Mouse (Mus musculus) gastrocnemius, postnatal 14 days (tissue): ENCODE results near the gene Mrgprf. TPM values are rescaled to one million over a fixed set of nuclear protein-coding genes. Genes with fewer than 3 reads are reported as not detected.

ENCODE experiments used
- DNase-seq: peaks from one replicate; pipeline ENCODE4 v3.0.0; 2021; ENCODE audit warnings: mixed read lengths
- intact Hi-C: fragments of 180-260 bp; cut with DNase I; formaldehyde crosslinking; loops from one replicate; pipeline ENCODE4 v1.15.1; 2025; ENCODE audit warnings: low total_unique reads
- total RNA-seq, 2 experiments: library from RNA; stranded (reverse); gene quantifications; 2 replicates each; pipeline ENCODE4 v1.2.3; 2021

The Mrgprf gene
- total RNA-seq, 2 experiments from 2014 or later: 3.9 to 7.4 TPM

DNA sequence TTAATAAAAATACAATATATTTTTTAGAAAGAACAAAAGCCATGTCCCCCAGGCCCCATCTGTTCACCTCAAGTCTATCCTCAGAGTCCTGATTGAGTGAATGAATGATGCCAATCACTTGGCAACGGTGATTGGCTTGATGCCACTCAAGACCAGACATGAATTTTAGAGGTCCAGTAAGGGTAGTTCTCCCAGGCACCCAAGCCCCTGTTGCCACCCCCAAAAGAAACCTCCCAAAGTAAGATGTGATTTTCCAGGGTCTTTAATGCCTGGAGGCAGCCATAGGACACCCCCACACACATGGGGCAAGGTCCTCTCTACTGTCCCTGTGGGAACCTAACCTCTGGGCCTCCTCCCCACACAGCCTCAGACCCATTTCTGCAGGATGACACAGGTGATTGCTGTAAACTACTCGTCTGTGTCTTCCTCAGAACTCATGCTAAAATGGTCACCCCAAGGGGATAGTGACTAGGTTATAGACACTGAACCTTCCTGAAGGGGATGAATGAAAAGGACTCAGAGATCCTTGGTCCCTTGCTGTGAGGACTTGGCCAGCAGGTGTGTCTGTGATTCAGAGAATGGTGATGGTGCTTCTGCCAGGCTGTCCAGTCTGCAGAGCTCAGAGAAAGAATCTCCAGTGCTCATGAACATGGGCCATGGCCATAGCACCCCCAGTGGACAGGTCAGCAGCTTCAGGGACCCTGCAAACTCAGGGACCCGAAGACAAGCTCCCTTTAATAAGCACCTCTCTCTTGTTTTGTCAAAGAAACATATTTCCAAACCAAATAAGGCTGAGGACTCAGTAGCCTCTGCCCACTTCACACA is 1.8 kb upstream of the Mrgprf start:
- no peak for DNase-seq

DNA sequence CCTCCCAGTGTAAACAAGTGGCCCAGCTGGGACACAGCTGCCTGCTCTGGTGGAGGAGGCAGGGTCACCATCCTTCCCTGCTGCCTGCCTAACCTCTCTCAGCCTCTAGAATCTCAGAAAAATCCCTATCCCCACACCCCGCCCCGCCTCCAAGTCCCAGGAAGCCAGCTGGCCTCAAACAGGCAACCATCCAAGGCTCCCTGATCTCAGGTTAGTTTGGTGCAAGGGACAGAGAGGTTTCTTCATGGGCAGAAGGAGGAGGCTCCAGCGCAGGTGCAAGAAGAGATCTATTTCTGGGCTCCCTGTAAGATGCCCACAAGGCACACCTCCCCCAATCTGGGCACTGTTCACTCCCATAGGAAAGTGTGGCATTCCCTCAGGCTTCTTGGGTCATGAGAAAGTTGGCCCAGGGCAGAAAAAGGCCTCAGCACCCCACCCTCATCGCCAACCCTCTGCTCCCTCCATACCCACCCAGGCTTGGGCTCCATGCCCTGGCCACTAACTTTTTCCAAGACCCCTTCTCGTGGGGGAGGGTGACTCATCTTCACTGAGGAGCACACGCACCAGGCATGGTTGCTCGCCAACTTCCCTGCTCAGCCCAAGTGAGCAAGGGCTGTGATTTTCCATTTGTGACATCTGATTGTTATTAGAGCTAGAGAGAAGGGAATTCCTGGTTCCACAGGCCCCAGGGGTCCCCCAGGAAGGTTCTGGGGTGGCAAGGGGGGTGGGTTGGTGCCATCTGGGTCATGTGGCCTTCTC is 887 bp upstream of the Mrgprf start:
- peak; percentile 77 for DNase-seq
- intact Hi-C loops: no loop called here

More for the DNA sequence above, 1.8 kb upstream of the Mrgprf start:
- intact Hi-C loops: no loop called here

DNA sequence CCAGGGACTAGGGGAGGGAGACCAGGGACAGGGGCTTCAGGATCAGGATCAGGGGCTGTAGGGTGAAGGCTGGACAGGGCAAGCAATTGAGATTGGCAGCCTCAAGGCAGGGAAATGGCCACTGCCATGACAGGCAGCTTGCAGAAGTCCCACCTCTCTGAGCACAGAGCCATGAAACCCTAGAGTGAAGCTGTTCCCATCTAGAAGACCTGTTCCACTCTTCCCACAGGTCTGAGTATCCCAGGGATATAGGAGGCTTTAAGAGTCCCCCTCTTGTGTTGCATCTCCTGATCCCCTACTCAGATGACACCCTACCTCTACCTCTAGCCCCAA is 346 bp downstream of the Mrgprf start:
- intact Hi-C loops: no loop called here
- no peak for DNase-seq

DNA sequence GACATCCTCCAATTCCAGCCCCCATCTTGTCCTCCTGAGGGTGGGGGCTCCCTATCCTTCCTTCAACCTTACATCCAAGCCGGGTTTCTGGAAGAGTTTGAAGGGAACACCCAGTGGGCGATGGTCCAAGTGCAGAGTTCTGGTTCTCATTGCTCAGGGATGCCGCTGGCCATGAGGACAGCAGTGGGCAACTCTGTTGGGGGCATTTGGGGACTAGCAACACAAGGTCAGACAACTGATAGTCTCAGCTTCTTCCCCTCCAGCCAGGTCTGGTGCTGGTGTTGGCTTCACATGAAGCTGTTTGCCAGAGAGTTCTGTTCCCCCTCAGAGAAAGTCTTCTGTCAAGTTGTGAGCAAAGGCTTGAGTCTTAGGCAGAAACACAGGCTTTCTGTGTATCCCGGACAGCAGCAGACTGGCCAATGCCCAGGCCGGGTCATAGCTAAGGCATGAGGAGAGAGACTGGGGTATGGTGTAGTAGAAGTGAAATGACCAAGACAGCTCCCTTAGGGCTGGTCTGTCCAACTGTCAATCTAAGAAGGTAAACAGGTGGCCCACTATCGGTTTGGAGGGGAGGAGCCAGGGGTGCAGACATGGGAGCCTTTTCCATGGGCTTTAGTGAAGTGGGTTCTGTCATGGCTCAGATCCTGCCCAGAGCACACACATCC is 845 bp downstream of the Mrgprf start:
- peak; percentile 65 for DNase-seq
- intact Hi-C loops: no loop called here

DNA sequence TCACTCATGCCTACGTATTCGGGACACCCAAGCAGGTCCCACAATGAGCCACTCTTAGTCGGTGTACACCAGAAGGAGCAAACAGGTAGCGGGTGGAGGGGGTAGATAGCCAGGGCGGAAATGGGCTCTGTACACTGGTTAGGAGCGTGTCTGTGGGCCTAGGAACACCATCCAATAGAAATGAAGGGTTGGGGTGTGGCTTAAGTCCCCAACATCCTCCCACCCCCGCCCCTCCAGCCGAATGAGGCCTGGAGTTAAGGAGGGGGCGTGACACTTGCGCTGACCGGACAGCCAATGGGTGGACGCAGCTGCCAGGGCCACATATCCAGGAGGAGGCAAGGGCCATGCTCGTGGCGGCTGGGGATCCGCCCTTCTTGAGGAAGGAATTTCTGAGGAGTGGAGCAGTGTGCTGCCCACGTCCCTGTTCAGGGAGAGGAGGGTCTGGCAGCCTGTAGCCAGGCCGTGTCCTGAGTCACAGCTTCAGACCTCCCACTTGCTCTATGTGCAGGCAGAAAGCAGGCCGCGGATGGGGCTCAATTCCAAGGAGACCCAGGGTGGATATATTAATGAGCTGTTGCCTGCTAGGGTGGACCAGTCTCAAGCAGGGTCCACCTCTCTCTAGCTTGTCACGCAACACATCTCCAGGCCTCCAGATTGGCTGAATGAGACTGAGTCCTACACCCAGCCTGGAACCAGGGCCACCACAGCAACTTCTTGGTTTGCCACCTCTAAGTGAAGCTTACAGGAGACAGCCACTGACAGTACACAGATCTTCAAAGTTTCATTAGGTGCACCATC is 2.1 kb downstream of the Mrgprf start:
- peak; percentile 86 for DNase-seq
- intact Hi-C loops: no loop called here

DNA sequence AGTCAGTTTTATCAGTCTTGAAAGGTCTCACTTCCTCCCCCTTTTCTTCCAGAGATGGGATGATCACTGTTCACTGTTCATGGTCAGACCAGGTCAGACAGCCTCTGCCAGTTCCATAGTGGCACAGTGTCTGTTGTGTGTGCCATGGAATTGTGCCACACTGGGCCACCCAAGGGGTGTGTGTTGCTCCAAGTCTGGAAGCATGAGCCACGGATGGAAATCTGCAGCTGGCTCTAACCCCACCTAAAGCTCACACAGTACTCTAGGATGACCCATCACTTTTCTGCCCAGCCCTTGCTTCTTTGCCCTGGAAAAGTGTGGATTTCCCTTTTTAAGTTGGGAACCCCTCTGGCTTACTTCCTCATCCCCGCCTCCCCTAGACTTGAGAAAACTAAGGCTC is 3.5 kb downstream of the Mrgprf start:
- intact Hi-C loops: no loop called here
- DNase-seq: no peak

DNA sequence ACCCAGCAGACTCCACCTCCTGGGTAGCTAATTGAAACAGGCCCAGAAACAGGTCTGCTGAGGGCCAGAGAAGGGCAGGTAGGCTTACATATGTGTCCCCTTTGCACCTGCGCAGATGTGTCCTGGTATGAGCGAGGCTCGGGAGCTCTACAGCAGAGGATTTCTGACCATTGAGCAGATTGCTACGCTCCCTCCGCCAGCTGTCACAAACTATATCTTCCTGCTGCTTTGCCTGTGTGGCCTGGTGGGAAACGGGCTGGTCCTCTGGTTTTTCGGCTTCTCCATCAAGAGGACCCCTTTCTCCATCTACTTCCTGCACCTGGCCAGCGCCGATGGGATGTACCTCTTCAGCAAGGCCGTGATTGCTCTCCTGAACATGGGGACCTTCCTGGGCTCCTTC is 7.0 kb downstream of the Mrgprf start:
- DNase-seq: no peak
- intact Hi-C loops: no loop called here

DNA sequence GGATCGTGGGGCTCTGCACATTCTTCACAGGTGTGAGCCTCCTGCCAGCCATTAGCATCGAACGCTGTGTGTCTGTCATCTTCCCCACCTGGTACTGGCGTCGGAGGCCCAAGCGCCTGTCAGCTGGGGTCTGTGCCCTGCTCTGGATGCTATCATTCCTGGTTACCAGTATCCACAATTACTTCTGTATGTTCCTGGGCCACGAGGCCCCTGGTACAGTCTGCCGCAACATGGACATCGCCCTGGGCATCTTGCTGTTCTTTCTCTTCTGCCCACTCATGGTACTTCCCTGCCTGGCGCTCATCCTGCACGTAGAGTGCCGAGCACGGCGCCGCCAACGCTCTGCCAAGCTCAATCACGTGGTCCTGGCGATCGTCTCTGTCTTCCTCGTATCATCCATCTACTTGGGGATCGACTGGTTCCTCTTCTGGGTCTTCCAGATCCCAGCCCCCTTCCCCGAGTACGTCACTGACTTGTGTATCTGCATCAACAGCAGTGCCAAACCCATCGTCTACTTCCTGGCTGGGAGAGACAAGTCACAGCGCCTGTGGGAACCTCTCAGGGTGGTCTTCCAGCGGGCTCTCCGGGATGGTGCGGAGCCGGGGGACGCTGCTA is 7.5 kb downstream of the Mrgprf start:
- DNase-seq: no peak
- intact Hi-C loops: no loop called here

DNA sequence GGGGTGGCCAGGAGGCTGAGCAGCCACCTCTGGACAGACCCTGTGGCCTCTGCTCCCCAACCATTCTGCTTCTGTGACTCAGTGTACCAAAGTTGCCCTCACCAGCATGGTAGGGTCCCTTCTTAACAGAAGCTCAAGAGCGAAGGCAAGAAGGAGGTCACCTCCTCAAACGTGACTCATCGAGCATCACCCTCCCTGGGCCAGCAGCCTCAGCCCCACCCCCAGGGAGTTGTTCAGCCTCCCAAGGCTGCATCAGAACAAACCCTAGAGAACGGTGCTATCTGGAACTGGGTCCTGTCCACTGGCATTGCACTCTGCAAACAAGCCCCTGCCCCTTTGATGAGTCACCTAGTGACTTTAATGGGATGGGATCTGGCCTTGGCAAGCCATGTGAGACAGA is 8.2 kb downstream of the Mrgprf start:
- no peak for DNase-seq
- intact Hi-C loops: no loop called here

DNA sequence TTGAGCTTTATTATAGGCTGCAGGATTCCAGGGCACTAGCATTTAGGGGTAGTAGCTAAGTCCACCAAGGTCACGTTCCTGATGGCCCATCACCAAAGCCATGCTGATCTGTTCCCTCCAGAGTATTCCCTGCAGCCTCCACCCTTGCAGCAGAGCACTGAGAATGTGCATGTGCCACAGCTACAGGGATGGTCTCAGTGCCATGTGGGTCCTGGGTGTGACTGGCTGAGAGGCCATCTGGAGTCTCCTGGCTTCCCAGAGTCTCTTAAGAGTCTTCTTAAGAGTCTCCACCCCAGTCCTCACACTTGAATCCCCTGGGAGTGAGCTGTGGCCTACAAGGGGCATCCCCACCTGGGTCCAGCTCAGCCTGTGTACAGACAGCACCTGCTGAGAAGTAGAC is 9.2 kb downstream of the Mrgprf start:
- intact Hi-C loops: no loop called here
- DNase-seq: no peak

DNA sequence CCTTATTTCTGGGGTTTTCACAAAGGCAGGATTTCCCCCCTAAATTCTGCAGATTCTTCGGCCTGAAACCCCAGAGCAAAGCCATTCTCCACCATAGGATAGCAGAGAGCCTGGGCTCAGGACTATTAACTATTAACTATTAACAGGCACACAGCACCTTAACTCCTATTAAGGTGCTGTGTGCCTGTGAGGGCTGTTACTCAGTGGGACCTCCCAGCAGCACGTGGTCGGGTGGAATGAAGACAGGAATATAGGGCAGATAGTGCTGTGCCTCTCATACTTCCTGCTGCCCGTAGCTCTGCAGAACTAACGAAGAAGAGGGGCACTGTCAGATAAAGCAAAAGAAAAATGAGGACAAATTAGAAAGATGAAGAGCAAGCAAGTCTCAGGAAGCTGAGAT is 9.9 kb downstream of the Mrgprf start:
- intact Hi-C loops: no loop called here
- no peak for DNase-seq

DNA sequence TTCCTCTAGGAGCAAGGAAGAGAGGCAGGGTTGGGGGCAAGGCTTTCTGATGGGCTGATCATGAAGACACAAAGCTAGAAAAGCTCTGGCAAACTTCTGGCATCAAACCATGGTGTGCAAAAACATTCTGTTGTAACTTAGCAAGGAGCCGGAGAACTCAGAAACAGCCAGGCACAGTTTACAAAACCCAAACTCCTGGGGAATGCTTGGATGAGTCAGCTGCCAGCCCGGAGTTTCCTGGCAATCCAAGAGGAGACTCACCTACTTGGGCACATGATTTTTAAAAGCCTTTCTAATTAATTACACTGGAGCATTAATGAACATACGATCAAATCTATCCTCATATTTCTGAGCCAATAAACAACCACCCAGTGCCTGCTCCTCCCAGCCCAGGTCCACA is 11.5 kb downstream of the Mrgprf start:
- intact Hi-C loops: no loop called here
- DNase-seq: no peak

DNA sequence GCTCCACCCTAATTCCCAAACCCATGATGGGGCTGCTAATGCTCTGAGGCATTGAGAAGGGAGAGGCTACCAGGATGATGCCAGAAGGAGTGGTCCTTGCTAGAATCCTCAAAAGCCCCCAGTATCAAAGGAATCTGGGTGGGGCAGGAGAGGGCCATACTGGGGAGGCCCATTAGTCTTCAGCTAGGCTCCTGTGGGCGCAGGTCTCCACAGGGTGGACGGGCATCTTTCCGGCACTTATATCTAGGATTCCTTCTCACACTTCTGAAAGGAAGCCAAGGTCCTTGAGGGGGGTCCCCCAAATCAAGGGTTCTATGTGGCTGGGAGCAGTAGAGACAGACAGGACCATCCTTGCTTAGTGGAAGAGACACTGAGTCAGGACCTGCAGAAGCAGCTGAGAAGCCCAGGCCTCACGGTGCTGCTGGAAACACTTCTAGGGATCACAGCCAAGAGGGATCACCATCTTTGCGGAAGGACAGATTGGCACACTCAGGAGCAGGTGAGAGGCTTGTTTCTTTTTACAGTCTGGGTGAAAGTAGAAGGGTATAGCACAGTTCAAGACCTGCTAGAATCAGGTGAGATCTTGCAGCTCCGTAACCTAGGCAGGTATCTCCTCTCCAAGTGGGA is 14.3 kb downstream of the Mrgprf start, which contains the start of gene Mrgprd:
TSS of gene Mrgprd (plus strand) at position 51 of the 627 bp plus-strand sequence.
- intact Hi-C loops: no loop called here
- no peak for DNase-seq

DNA sequence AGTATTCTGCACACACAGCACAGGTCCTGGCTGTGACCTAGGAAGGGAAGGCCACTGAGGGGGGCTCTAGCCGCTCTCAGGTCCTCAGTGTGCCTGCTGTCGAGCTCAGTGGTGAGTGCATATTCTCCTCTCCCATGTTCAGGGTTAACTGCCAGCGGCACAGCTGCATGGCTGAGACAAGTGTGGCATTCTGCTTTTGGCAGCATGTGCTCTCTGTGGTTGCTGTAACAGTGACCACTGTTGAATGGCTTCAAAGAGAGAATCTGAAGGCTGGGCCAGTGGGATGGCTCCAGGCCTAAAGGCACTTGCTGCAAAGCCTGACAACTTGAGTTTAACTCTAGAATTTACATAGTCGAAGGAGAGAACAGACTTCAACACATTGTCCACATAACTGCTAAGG is 16.9 kb downstream of the Mrgprf start:
- intact Hi-C loops: no loop called here
- DNase-seq: peak; percentile 41

DNA sequence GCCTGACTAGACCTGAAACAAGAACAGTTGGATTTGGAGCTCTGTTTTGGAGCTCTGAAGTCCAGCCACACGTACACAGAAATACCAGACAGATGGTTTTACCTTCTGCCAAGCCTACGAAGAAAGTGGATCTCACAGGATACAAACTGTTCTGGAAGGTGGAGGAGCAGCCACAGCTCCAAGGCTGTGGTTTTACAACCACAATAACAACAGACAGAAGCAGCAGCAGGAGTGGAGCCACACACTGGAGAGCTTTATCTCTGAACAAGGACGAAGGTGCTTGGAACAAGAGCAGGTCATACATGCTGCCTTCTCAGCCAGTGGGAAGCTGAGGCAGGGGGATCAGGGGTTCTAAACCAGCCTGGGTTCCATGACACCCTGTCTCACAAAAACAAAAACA is 18.9 kb downstream of the Mrgprf start:
- intact Hi-C loops: no loop called here
- DNase-seq: no peak

DNA sequence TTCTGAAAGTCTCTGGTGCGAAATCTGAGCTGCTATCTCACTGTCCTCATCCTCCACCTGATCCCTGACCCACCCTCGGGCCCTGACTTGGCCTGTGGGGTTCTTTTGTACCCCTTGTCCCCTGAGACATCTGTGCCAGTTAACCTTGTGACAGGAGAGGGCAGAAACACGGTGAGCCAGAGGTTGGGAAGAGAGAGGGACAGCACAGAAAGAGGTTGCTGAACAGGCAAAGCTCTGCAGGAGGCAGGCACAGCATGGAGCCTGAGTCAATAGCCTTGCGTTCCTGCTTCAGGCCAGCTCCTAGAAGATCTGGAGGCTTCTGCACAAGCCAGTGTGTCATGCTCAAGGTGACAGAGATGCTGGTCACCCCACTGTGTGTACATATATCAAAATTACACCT is 23.0 kb downstream of the Mrgprf start:
- DNase-seq: no peak
- intact Hi-C loops: no loop called here

DNA sequence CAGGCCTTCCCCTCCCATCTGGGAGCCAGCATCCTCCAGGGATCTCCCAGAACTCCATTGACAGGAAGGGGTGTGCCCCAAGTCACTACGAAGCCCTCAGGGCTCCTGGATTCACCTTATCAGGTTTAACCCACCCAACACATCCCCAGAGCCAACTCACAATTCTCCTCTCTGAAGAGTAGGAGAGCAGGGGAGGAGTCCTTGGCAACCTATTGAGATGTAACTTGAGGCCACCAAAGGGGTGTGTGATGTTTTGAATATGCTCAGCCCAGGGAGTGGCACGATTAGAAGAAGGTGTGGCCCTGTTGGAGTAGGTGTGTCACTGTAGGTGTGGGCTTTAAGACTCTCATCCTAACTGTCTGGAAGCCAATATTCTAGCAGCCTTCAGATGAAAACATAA is 25.1 kb downstream of the Mrgprf start:
- intact Hi-C loops: no loop called here
- DNase-seq: no peak

DNA sequence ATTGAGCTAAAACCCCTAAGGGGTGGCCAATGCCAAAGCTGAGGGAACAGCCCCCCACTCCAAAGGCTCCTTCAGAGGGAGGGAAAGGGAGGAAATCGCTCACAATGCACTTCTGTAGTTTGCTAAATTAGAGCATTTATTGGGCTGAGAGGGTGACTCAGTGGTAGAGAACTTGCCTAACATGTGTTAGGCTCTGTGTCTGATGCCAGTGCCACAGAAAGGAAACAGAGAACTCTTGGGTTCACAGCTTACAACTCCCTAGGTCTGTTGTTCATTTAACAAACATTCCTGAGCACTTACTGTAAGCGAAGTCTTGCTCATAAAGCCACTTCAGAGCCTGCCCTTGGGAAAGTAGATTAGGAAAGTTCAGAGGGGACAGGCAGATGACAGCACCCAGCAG is 29.4 kb downstream of the Mrgprf start:
- DNase-seq: no peak
- intact Hi-C loops: no loop called here

DNA sequence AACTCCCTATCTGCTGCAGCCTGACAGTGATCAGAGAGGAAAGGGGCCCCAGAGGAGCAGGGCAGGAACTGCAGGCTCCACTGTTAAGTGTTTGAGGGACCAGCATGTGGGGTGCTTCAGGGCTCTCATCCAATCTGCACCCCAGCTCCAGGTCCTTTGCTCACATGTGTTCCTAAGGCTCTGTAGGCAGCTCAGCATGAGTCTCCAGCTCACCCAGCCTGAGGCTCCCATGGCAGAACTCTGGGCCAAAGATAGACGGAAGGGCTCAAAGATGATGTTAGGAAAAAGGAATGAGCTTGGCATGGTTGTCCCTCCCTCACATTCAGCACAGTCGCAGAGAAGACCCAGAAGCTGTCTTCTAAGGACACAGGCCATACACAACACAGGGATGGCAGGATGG is 30.0 kb downstream of the Mrgprf start:
- no peak for DNase-seq
- intact Hi-C loops: no loop called here
